Mouse (Mus musculus): ENCODE results near the gene Fyb. TPM values are rescaled to one million over a fixed set of nuclear protein-coding genes. Genes with fewer than 3 reads are reported as not detected.

Fyb gene
- polyA plus RNA-seq, 1 experiment, result 129 TPM

- TF ChIP-seq REST (IDR thresholded peaks at IDR 0.05; ENCODE audit: insufficient read depth, insufficient read length) (no peak), MAX (IDR thresholded peaks at IDR 0.05; ENCODE audit: low read depth) (no peak), MYOG (IDR thresholded peaks at IDR 0.05; ENCODE audit: control insufficient read depth in 1 of 3, insufficient read depth in 1 of 3, insufficient read length in 2 of 3, low read depth in 2 of 3) (peak in 1 of 3 experiments; percentile 29), TCF12 (IDR thresholded peaks at IDR 0.05; ENCODE audit: insufficient read depth, poor library complexity, severe bottlenecking) (peak; percentile 28), MYOD1 (IDR thresholded peaks at IDR 0.05; ENCODE audit: control insufficient read depth in 1 of 3, insufficient read length in 2 of 3, low read depth in 2 of 3) (peak in 1 of 3 experiments; percentile 55), TCF3 (IDR thresholded peaks at IDR 0.05; ENCODE audit: insufficient read length, low read depth) (no peak), POLR2AphosphoS2 (IDR thresholded peaks at IDR 0.05; ENCODE audit: insufficient read length, low read depth) (peak; percentile 55), E2F4 (IDR thresholded peaks at IDR 0.05; ENCODE audit: insufficient read depth) (no peak), USF1 (IDR thresholded peaks at IDR 0.05; ENCODE audit: low read depth) (no peak), CEBPB (IDR thresholded peaks at IDR 0.05; ENCODE audit: insufficient read depth, poor library complexity, severe bottlenecking) (no peak), SRF (IDR thresholded peaks at IDR 0.05; ENCODE audit: control insufficient read depth, insufficient read length, low read depth) (no peak), POLR2A (IDR thresholded peaks at IDR 0.05; ENCODE audit: insufficient read length, low read depth) (peak; percentile 62)
- Histone ChIP-seq H3K79me2 (ENCODE audit: control insufficient read depth, insufficient read depth) (no peaks in the 10 kb centered on the region), H3ac (ENCODE audit: control insufficient read depth, insufficient read length) (no peak overlapping the region), H3K4me2 (ENCODE audit: low read depth) (peak overlapping the region; percentile 64), H3K36me3 (ENCODE audit: control insufficient read depth, insufficient read depth) (no peaks in the 10 kb centered on the region), H3K27me3 (ENCODE audit: control insufficient read depth, insufficient read depth, insufficient read length) (no peaks in the 10 kb centered on the region), H3K4me3 (peak overlapping the region; percentile 10)
Measured at GRCm38 (mm10) chr15:6564977-6565421, 42.3 kb downstream of the Fyb start.

- no peaks in the 10 kb centered on the region for H3K36me3 ChIP-seq (ENCODE audit: control insufficient read depth, insufficient read depth)
- H3K27me3 ChIP-seq (ENCODE audit: control insufficient read depth, insufficient read depth, insufficient read length), result no peaks in the 10 kb centered on the region
- no peaks in the 10 kb centered on the region for H3K79me2 ChIP-seq (ENCODE audit: control insufficient read depth, insufficient read depth)
- no peak for TF ChIP-seq CEBPB (IDR thresholded peaks at IDR 0.05; ENCODE audit: insufficient read depth, poor library complexity, severe bottlenecking)
- TF ChIP-seq USF1 (IDR thresholded peaks at IDR 0.05; ENCODE audit: low read depth), result no peak
- TF ChIP-seq TCF12 (IDR thresholded peaks at IDR 0.05; ENCODE audit: insufficient read depth, poor library complexity, severe bottlenecking), result no peak
- TF ChIP-seq E2F4 (IDR thresholded peaks at IDR 0.05; ENCODE audit: insufficient read depth), result no peak
- H3K4me3 ChIP-seq, result no peak overlapping the region
- no peak overlapping the region for H3ac ChIP-seq (ENCODE audit: control insufficient read depth, insufficient read length)
- peak overlapping the region; percentile 64 for H3K4me2 ChIP-seq (ENCODE audit: low read depth)
Measured at GRCm38 (mm10) chr15:6565873-6566272, 43.2 kb downstream of the Fyb start.

GRCm38 (mm10) chr15:6567993-6568392, 45.3 kb downstream of the Fyb start:
- peak overlapping the region; percentile 61 for H3K4me2 ChIP-seq (ENCODE audit: low read depth)
- H3K36me3 ChIP-seq (ENCODE audit: control insufficient read depth, insufficient read depth), result no peaks in the 10 kb centered on the region
- no peak overlapping the region for H3ac ChIP-seq (ENCODE audit: control insufficient read depth, insufficient read length)
- TF ChIP-seq TCF3 (IDR thresholded peaks at IDR 0.05; ENCODE audit: insufficient read length, low read depth) (no peak), SRF (IDR thresholded peaks at IDR 0.05; ENCODE audit: control insufficient read depth, insufficient read length, low read depth) (no peak), MYOG (IDR thresholded peaks at IDR 0.05; ENCODE audit: control insufficient read depth in 1 of 3, insufficient read depth in 1 of 3, insufficient read length in 2 of 3, low read depth in 2 of 3) (no peak), TCF12 (IDR thresholded peaks at IDR 0.05; ENCODE audit: insufficient read depth, poor library complexity, severe bottlenecking) (no peak), E2F4 (IDR thresholded peaks at IDR 0.05; ENCODE audit: insufficient read depth) (no peak), POLR2A (IDR thresholded peaks at IDR 0.05; ENCODE audit: insufficient read length, low read depth) (no peak), MAX (IDR thresholded peaks at IDR 0.05; ENCODE audit: low read depth) (no peak), USF1 (IDR thresholded peaks at IDR 0.05; ENCODE audit: low read depth) (no peak), MYOD1 (IDR thresholded peaks at IDR 0.05; ENCODE audit: control insufficient read depth in 1 of 3, insufficient read length in 2 of 3, low read depth in 2 of 3) (no peak), CEBPB (IDR thresholded peaks at IDR 0.05; ENCODE audit: insufficient read depth, poor library complexity, severe bottlenecking) (no peak), POLR2AphosphoS2 (IDR thresholded peaks at IDR 0.05; ENCODE audit: insufficient read length, low read depth) (no peak), REST (IDR thresholded peaks at IDR 0.05; ENCODE audit: insufficient read depth, insufficient read length) (no peak)
- no peak overlapping the region for H3K4me3 ChIP-seq
- no peaks in the 10 kb centered on the region for H3K79me2 ChIP-seq (ENCODE audit: control insufficient read depth, insufficient read depth)
- no peaks in the 10 kb centered on the region for H3K27me3 ChIP-seq (ENCODE audit: control insufficient read depth, insufficient read depth, insufficient read length)

- Histone ChIP-seq H3K79me2 (ENCODE audit: control insufficient read depth, insufficient read depth) (no peaks in the 10 kb centered on the region), H3K4me3 (no peak overlapping the region), H3ac (ENCODE audit: control insufficient read depth, insufficient read length) (no peak overlapping the region), H3K36me3 (ENCODE audit: control insufficient read depth, insufficient read depth) (no peaks in the 10 kb centered on the region), H3K27me3 (ENCODE audit: control insufficient read depth, insufficient read depth, insufficient read length) (no peaks in the 10 kb centered on the region), H3K4me2 (ENCODE audit: low read depth) (peak overlapping the region; percentile 61)
- TF ChIP-seq USF1 (IDR thresholded peaks at IDR 0.05; ENCODE audit: low read depth), result no peak
- no peak for TF ChIP-seq MYOG (IDR thresholded peaks at IDR 0.05; ENCODE audit: control insufficient read depth in 1 of 3, insufficient read depth in 1 of 3, insufficient read length in 2 of 3, low read depth in 2 of 3)
- TF ChIP-seq POLR2A (IDR thresholded peaks at IDR 0.05; ENCODE audit: insufficient read length, low read depth), result no peak
- no peak for TF ChIP-seq MAX (IDR thresholded peaks at IDR 0.05; ENCODE audit: low read depth)
- no peak for TF ChIP-seq TCF3 (IDR thresholded peaks at IDR 0.05; ENCODE audit: insufficient read length, low read depth)
- TF ChIP-seq CEBPB (IDR thresholded peaks at IDR 0.05; ENCODE audit: insufficient read depth, poor library complexity, severe bottlenecking), result no peak
- TF ChIP-seq E2F4 (IDR thresholded peaks at IDR 0.05; ENCODE audit: insufficient read depth), result no peak
- no peak for TF ChIP-seq POLR2AphosphoS2 (IDR thresholded peaks at IDR 0.05; ENCODE audit: insufficient read length, low read depth)
- TF ChIP-seq SRF (IDR thresholded peaks at IDR 0.05; ENCODE audit: control insufficient read depth, insufficient read length, low read depth), result no peak
- no peak for TF ChIP-seq REST (IDR thresholded peaks at IDR 0.05; ENCODE audit: insufficient read depth, insufficient read length)
- TF ChIP-seq MYOD1 (IDR thresholded peaks at IDR 0.05; ENCODE audit: control insufficient read depth in 1 of 3, insufficient read length in 2 of 3, low read depth in 2 of 3), result no peak
- no peak for TF ChIP-seq TCF12 (IDR thresholded peaks at IDR 0.05; ENCODE audit: insufficient read depth, poor library complexity, severe bottlenecking)
Measured at GRCm38 (mm10) chr15:6568605-6569004, 46.0 kb downstream of the Fyb start.

- no peak overlapping the region for H3K4me3 ChIP-seq
- no peaks in the 10 kb centered on the region for H3K79me2 ChIP-seq (ENCODE audit: control insufficient read depth, insufficient read depth)
- no peak for TF ChIP-seq POLR2AphosphoS2 (IDR thresholded peaks at IDR 0.05; ENCODE audit: insufficient read length, low read depth)
- TF ChIP-seq USF1 (IDR thresholded peaks at IDR 0.05; ENCODE audit: low read depth), result no peak
- no peak for TF ChIP-seq CEBPB (IDR thresholded peaks at IDR 0.05; ENCODE audit: insufficient read depth, poor library complexity, severe bottlenecking)
- no peak for TF ChIP-seq TCF12 (IDR thresholded peaks at IDR 0.05; ENCODE audit: insufficient read depth, poor library complexity, severe bottlenecking)
- no peak for TF ChIP-seq MYOG (IDR thresholded peaks at IDR 0.05; ENCODE audit: control insufficient read depth in 1 of 3, insufficient read depth in 1 of 3, insufficient read length in 2 of 3, low read depth in 2 of 3)
- TF ChIP-seq MAX (IDR thresholded peaks at IDR 0.05; ENCODE audit: low read depth), result no peak
- TF ChIP-seq E2F4 (IDR thresholded peaks at IDR 0.05; ENCODE audit: insufficient read depth), result no peak
- no peak for TF ChIP-seq REST (IDR thresholded peaks at IDR 0.05; ENCODE audit: insufficient read depth, insufficient read length)
- no peak for TF ChIP-seq POLR2A (IDR thresholded peaks at IDR 0.05; ENCODE audit: insufficient read length, low read depth)
- TF ChIP-seq MYOD1 (IDR thresholded peaks at IDR 0.05; ENCODE audit: control insufficient read depth in 1 of 3, insufficient read length in 2 of 3, low read depth in 2 of 3), result no peak
- TF ChIP-seq SRF (IDR thresholded peaks at IDR 0.05; ENCODE audit: control insufficient read depth, insufficient read length, low read depth), result no peak
- TF ChIP-seq TCF3 (IDR thresholded peaks at IDR 0.05; ENCODE audit: insufficient read length, low read depth), result no peak
- no peak overlapping the region for H3ac ChIP-seq (ENCODE audit: control insufficient read depth, insufficient read length)
- H3K4me2 ChIP-seq (ENCODE audit: low read depth), result no peak overlapping the region
- H3K27me3 ChIP-seq (ENCODE audit: control insufficient read depth, insufficient read depth, insufficient read length), result no peaks in the 10 kb centered on the region
- H3K36me3 ChIP-seq (ENCODE audit: control insufficient read depth, insufficient read depth), result no peaks in the 10 kb centered on the region
Measured at GRCm38 (mm10) chr15:6569074-6569473, 46.4 kb downstream of the Fyb start.

All from myocyte (in vitro differentiated cells).